ENCODE assay signal across 7 mouse cellular contexts in genomic region chr5:121609556-121610135, GRCm38 (mm10). TPM values are rescaled to one million over a fixed set of nuclear protein-coding genes. Genes with fewer than 3 reads are reported as not detected.
A peak's percentile ranks its signal among the peaks of the same experiment; 100 is the strongest.
DNase-seq lines count a peak whose midpoint lies in the region; ATAC-seq and TF ChIP-seq lines count a peak whose summit lies in the region.
"Not testable (repeated sequence)": the region's sequence is repeated elsewhere in the genome, so short reads cannot be mapped to it uniquely, and the experiment has no call there.

No protein-coding gene starts in this region.

- H3K79me2 ChIP-seq in CH12.LX (replicated peaks; ENCODE audit: control insufficient read depth, extremely low read depth, insufficient read depth, poor library complexity, severe bottlenecking); MEL (ENCODE audit: control insufficient read depth, insufficient read depth, low read length, poor library complexity); liver, adult 2 months (ENCODE audit: control insufficient read depth, insufficient read depth, low read length): not testable (repeated sequence)

- H3K4me3 ChIP-seq in CH12.LX (replicated peaks in 1 of 3; ENCODE audit: low read depth in 2 of 3, low read length in 2 of 3, poor library complexity in 1 of 3); MEL (ENCODE audit: control insufficient read depth in 1 of 2, insufficient read depth in 1 of 2, low read depth in 2 of 2, low read length in 2 of 2); bone marrow, adult 2 months (replicated peaks; ENCODE audit: control insufficient read depth, low read depth, low read length); embryonic facial prominence, embryonic 11.5 days (ENCODE audit: low read depth, low read length); liver, adult 2 months (ENCODE audit: insufficient read depth, low read depth, low read length); lung, postnatal 0 days (ENCODE audit: low read depth, low read length): not testable (repeated sequence)

- in situ Hi-C loops in CH12.LX (cut with MboI; ENCODE audit: low pct_ligation_motif_present, low pct_unique_long_range_greater_than_20kb, low sequenced_read_pairs): loop anchor here (5.0 kb wide), 1 partner anchor 42 kb away; no protein-coding TSS in a partner anchor

- not testable (repeated sequence) for TF ChIP-seq EP300 in CH12.LX (IDR thresholded peaks at IDR 0.05; ENCODE audit: low read length); MEL (IDR thresholded peaks at IDR 0.05; ENCODE audit: low read depth in 1 of 2, low read length in 2 of 2); lung, postnatal 0 days (IDR thresholded peaks at IDR 0.05)

- H3K9me3 ChIP-seq in CH12.LX (replicated peaks; ENCODE audit: low read length); MEL (replicated peaks; ENCODE audit: insufficient read depth, low read length); embryonic facial prominence, embryonic 11.5 days (replicated peaks; ENCODE audit: control insufficient read depth, low read length); lung, postnatal 0 days (ENCODE audit: low read length): not testable (repeated sequence)

- 71% methylated on average over 8 of the region's 8 CpGs for WGBS in bone marrow, adult 2 months
- WGBS in embryonic facial prominence, embryonic 11.5 days: 48% methylated on average over 8 of the region's 8 CpGs
- 92% methylated on average over 8 of the region's 8 CpGs for WGBS in liver, adult 2 months
- 45% methylated on average over 6 of the region's 8 CpGs for WGBS in lung, postnatal 0 days

- ATAC-seq in embryonic facial prominence, embryonic 11.5 days (replicated peaks; ENCODE audit: insufficient number of reproducible peaks, low FRiP score, low TSS enrichment, low read depth): 0 out of 2 replicates have a peak, but pooled peaks have one; percentile 23
- ATAC-seq in lung, postnatal 0 days: not testable (repeated sequence)
- ATAC-seq in neutrophil, adult 5-6 weeks (ENCODE audit: extremely low read depth, insufficient number of reproducible peaks, low FRiP score, poor library complexity, severe bottlenecking): peak; percentile 34; the same call in 1 of the 2 replicates

- not testable (repeated sequence) for H3K27me3 ChIP-seq in CH12.LX (replicated peaks); MEL (ENCODE audit: control insufficient read depth in 1 of 2, insufficient read depth in 2 of 2, low read length in 2 of 2); embryonic facial prominence, embryonic 11.5 days (ENCODE audit: control insufficient read depth, insufficient read depth, low read length); liver, adult 2 months (ENCODE audit: control insufficient read depth, insufficient read depth, low read length); lung, postnatal 0 days (replicated peaks; ENCODE audit: insufficient read depth, low read length)

- TF ChIP-seq POLR2A in CH12.LX (IDR thresholded peaks at IDR 0.05; ENCODE audit: low read depth, low read length); MEL (IDR thresholded peaks at IDR 0.05; ENCODE audit: control insufficient read depth in 1 of 2, insufficient read depth in 1 of 2, low read depth in 1 of 2, low read length in 2 of 2, poor library complexity in 1 of 2); bone marrow, adult 2 months (IDR thresholded peaks at IDR 0.05; ENCODE audit: borderline replicate concordance, control insufficient read depth, low read depth, low read length); liver, adult 2 months (IDR thresholded peaks at IDR 0.05; ENCODE audit: extremely low read depth, insufficient read depth, low read length): not testable (repeated sequence)

- not testable (repeated sequence) for H3K9ac ChIP-seq in CH12.LX (ENCODE audit: insufficient read depth, low read depth); MEL (ENCODE audit: control insufficient read depth, low read depth, low read length, poor library complexity, severe bottlenecking); embryonic facial prominence, embryonic 11.5 days (replicated peaks; ENCODE audit: low read length); liver, adult 2 months (ENCODE audit: low read depth, low read length); lung, postnatal 0 days (replicated peaks; ENCODE audit: low read depth)

- peak; percentile 34 for DNase-seq in CH12.LX (ENCODE audit: extremely low read depth)
- not testable (repeated sequence) for DNase-seq in MEL (ENCODE audit: low read depth, low spot score); embryonic facial prominence, embryonic 11.5 days (ENCODE audit: low spot score); liver, adult 2 months (ENCODE audit: extremely low read depth, low read depth, low spot score); lung, postnatal 0 days (ENCODE audit: low spot score)

- dilution Hi-C loops in CH12.LX (cut with MboI; ENCODE audit: extremely low pct_ligation_motif_present, extremely low pct_unique_long_range_greater_than_20kb, low sequenced_read_pairs): not testable (repeated sequence)

- H3K4me2 ChIP-seq in CH12.LX (ENCODE audit: insufficient read depth, low read depth, poor library complexity, severe bottlenecking); embryonic facial prominence, embryonic 11.5 days (ENCODE audit: low read depth, low read length); lung, postnatal 0 days (replicated peaks; ENCODE audit: low read depth, low read length): not testable (repeated sequence)

- H3K36me3 ChIP-seq in CH12.LX (replicated peaks in 1 of 2; ENCODE audit: control insufficient read depth in 1 of 2, insufficient read depth in 1 of 2, low read length in 1 of 2): peaks cover 0 to 13% of the 10 kb centered on the region in 2 experiments
- not testable (repeated sequence) for H3K36me3 ChIP-seq in MEL (ENCODE audit: control insufficient read depth in 1 of 2, insufficient read depth in 2 of 2, low read length in 2 of 2); embryonic facial prominence, embryonic 11.5 days (replicated peaks; ENCODE audit: control insufficient read depth, insufficient read depth, low read depth, low read length); liver, adult 2 months (ENCODE audit: control insufficient read depth, insufficient read depth, low read length); lung, postnatal 0 days (ENCODE audit: insufficient read depth, low read length)

- TF ChIP-seq RAD21 in CH12.LX (IDR thresholded peaks at IDR 0.05; ENCODE audit: low read depth, low read length): peak; percentile 15
- TF ChIP-seq RAD21 in MEL (IDR thresholded peaks at IDR 0.05; ENCODE audit: low read depth, low read length): not testable (repeated sequence)

- peak in 1 of 2 experiments; percentile 50; a peak in 2 of 4 replicates for TF ChIP-seq CTCF in CH12.LX (conservative IDR thresholded peaks at IDR 0.05 in 1 of 2, IDR thresholded peaks at IDR 0.05 in 1 of 2; ENCODE audit: low read depth in 2 of 2, low read length in 2 of 2)
- TF ChIP-seq CTCF in MEL (IDR thresholded peaks at IDR 0.05 in 2 of 3, conservative IDR thresholded peaks at IDR 0.05 in 1 of 3; ENCODE audit: control insufficient read depth in 1 of 3, insufficient read depth in 1 of 3, low read depth in 2 of 3, low read length in 3 of 3, poor library complexity in 1 of 3, severe bottlenecking in 1 of 3): peak in 2 of 3 experiments; percentile 31 to 49; a peak in 4 of 6 replicates
- peak; percentile 15; the same call in 1 of the 2 replicates for TF ChIP-seq CTCF in bone marrow, adult 2 months (IDR thresholded peaks at IDR 0.05; ENCODE audit: control insufficient read depth, insufficient read depth, low read length)
- TF ChIP-seq CTCF in liver, adult 2 months (IDR thresholded peaks at IDR 0.05; ENCODE audit: low read depth, low read length): 0 out of 2 replicates have a peak, but pooled peaks have one; percentile 5
- TF ChIP-seq CTCF in lung, postnatal 0 days (IDR thresholded peaks at IDR 0.05): peak; percentile 36

- H3K27ac ChIP-seq in CH12.LX (ENCODE audit: insufficient read depth, low read depth); MEL (ENCODE audit: control insufficient read depth, low read depth, low read length); bone marrow, adult 2 months (ENCODE audit: control insufficient read depth, insufficient read depth, low read depth, low read length, poor library complexity); embryonic facial prominence, embryonic 11.5 days (replicated peaks; ENCODE audit: low read depth, low read length); liver, adult 2 months (replicated peaks; ENCODE audit: insufficient read depth, low read depth, low read length); lung, postnatal 0 days (ENCODE audit: low read length): not testable (repeated sequence)

- peaks cover 6 to 11% of the 10 kb centered on the region in 2 experiments for H3K4me1 ChIP-seq in CH12.LX (ENCODE audit: control insufficient read depth in 1 of 2, insufficient read depth in 2 of 2)
- H3K4me1 ChIP-seq in MEL (ENCODE audit: control insufficient read depth in 1 of 2, insufficient read depth in 2 of 2, low read length in 2 of 2); bone marrow, adult 2 months (ENCODE audit: control insufficient read depth, insufficient read depth, low read length); embryonic facial prominence, embryonic 11.5 days (ENCODE audit: control insufficient read depth, insufficient read depth, low read length); liver, adult 2 months (ENCODE audit: control insufficient read depth, insufficient read depth, low read length); lung, postnatal 0 days (ENCODE audit: insufficient read depth, low read depth, low read length): not testable (repeated sequence)

RNA-seq across cellular contexts. Expression of gene Acad12, which starts 9.1 kb away (rescaled TPM):
- total RNA-seq in CH12.LX (2012; rRNA removed): 2.9 and 4.1 TPM in 2 replicates
- total RNA-seq in CH12.LX (2014; rRNA removed): 2.3 and 3.0 TPM in 2 replicates
- polyA plus RNA-seq in CH12.LX (2012; ENCODE audit: insufficient read length, low read depth): 1.9 and 2.7 TPM in 2 replicates
- 2.6 and 2.8 TPM in 2 replicates for total RNA-seq in MEL (2012; rRNA removed)
- 1 to 10 TPM in 1 of 2 experiments, not detected in 1; 6.4 TPM for polyA plus RNA-seq in MEL (2012; ENCODE audit: insufficient read depth in 1 of 2, insufficient read length in 2 of 2, low read depth in 1 of 2, low replicate concordance in 2 of 2, missing spikeins in 1 of 2)
- polyA plus RNA-seq in bone marrow, adult 2 months (2011; ENCODE audit: insufficient read depth, insufficient read length, low replicate concordance, missing spikeins): 1.3 and 2.1 TPM in 2 replicates
- 1.5 and 1.8 TPM in 2 replicates for polyA plus RNA-seq in embryonic facial prominence, embryonic 11.5 days (2014; fragmentation: Nextera tagmentation; extraction: Ambion mirVana)
- total RNA-seq in liver, adult 2 months (2014; rRNA removed): 9.6 and 14.4 TPM in 2 replicates
- polyA plus RNA-seq in liver, adult 2 months (2012; rRNA removed): 9.1 and 10.1 TPM in 2 replicates
- 5.8 and 6.4 TPM in 2 replicates for polyA plus RNA-seq in lung, postnatal 0 days (2015; fragmentation: Nextera tagmentation; extraction: Ambion mirVana)
- 7.3 and 8.2 TPM in 2 replicates for total RNA-seq in neutrophil, adult 5-6 weeks (2017)

RNA-seq across cellular contexts. Expression of gene Aldh2, which starts 16.0 kb away (rescaled TPM):
- total RNA-seq in CH12.LX (2012; rRNA removed): 56.2 and 73.9 TPM in 2 replicates
- 58.9 and 66.0 TPM in 2 replicates for total RNA-seq in CH12.LX (2014; rRNA removed)
- polyA plus RNA-seq in CH12.LX (2012; ENCODE audit: insufficient read length, low read depth): 139 and 143 TPM in 2 replicates
- 116 and 198 TPM in 2 replicates for total RNA-seq in MEL (2012; rRNA removed)
- 100 to 1,000 TPM; 267 to 471 TPM for polyA plus RNA-seq in MEL (2012; ENCODE audit: insufficient read depth in 1 of 2, insufficient read length in 2 of 2, low read depth in 1 of 2, low replicate concordance in 2 of 2, missing spikeins in 1 of 2)
- polyA plus RNA-seq in bone marrow, adult 2 months (2011; ENCODE audit: insufficient read depth, insufficient read length, low replicate concordance, missing spikeins): 151 and 336 TPM in 2 replicates
- 84.4 and 88.8 TPM in 2 replicates for polyA plus RNA-seq in embryonic facial prominence, embryonic 11.5 days (2014; fragmentation: Nextera tagmentation; extraction: Ambion mirVana)
- total RNA-seq in liver, adult 2 months (2014; rRNA removed): 1,488 and 1,502 TPM in 2 replicates
- polyA plus RNA-seq in liver, adult 2 months (2012; rRNA removed): 3,750 and 4,351 TPM in 2 replicates
- polyA plus RNA-seq in lung, postnatal 0 days (2015; fragmentation: Nextera tagmentation; extraction: Ambion mirVana): 580 and 606 TPM in 2 replicates
- total RNA-seq in neutrophil, adult 5-6 weeks (2017): 253 and 275 TPM in 2 replicates

RNA-seq across cellular contexts. Expression of gene Acad10, which starts 50.7 kb away (rescaled TPM):
- 2.2 and 4.2 TPM in 2 replicates for total RNA-seq in CH12.LX (2012; rRNA removed)
- total RNA-seq in CH12.LX (2014; rRNA removed): 2.4 and 2.7 TPM in 2 replicates
- 2.1 and 2.7 TPM in 2 replicates for polyA plus RNA-seq in CH12.LX (2012; ENCODE audit: insufficient read length, low read depth)
- 4.3 and 4.4 TPM in 2 replicates for total RNA-seq in MEL (2012; rRNA removed)
- 1 to 10 TPM in 1 of 2 experiments, not detected in 1; 5.9 TPM for polyA plus RNA-seq in MEL (2012; ENCODE audit: insufficient read depth in 1 of 2, insufficient read length in 2 of 2, low read depth in 1 of 2, low replicate concordance in 2 of 2, missing spikeins in 1 of 2)
- polyA plus RNA-seq in bone marrow, adult 2 months (2011; ENCODE audit: insufficient read depth, insufficient read length, low replicate concordance, missing spikeins): 2.6 and 8.6 TPM in 2 replicates
- polyA plus RNA-seq in embryonic facial prominence, embryonic 11.5 days (2014; fragmentation: Nextera tagmentation; extraction: Ambion mirVana): 1.2 and 1.7 TPM in 2 replicates
- total RNA-seq in liver, adult 2 months (2014; rRNA removed): 19.6 and 23.5 TPM in 2 replicates
- 27.5 and 27.7 TPM in 2 replicates for polyA plus RNA-seq in liver, adult 2 months (2012; rRNA removed)
- 3.7 and 4.5 TPM in 2 replicates for polyA plus RNA-seq in lung, postnatal 0 days (2015; fragmentation: Nextera tagmentation; extraction: Ambion mirVana)
- total RNA-seq in neutrophil, adult 5-6 weeks (2017): 3.1 and 4.1 TPM in 2 replicates

RNA-seq across cellular contexts. Expression of gene Brap, which starts 50.7 kb away (rescaled TPM):
- 23.7 and 27.4 TPM in 2 replicates for total RNA-seq in CH12.LX (2012; rRNA removed)
- total RNA-seq in CH12.LX (2014; rRNA removed): 29.0 and 33.3 TPM in 2 replicates
- polyA plus RNA-seq in CH12.LX (2012; ENCODE audit: insufficient read length, low read depth): 28.0 and 29.8 TPM in 2 replicates
- total RNA-seq in MEL (2012; rRNA removed): 37.2 and 42.4 TPM in 2 replicates
- 100 to 1,000 TPM in 1 of 2 experiments, 10 to 100 TPM in 1; 40.3 to 176 TPM for polyA plus RNA-seq in MEL (2012; ENCODE audit: insufficient read depth in 1 of 2, insufficient read length in 2 of 2, low read depth in 1 of 2, low replicate concordance in 2 of 2, missing spikeins in 1 of 2)
- 18.7 and 23.4 TPM in 2 replicates for polyA plus RNA-seq in bone marrow, adult 2 months (2011; ENCODE audit: insufficient read depth, insufficient read length, low replicate concordance, missing spikeins)
- polyA plus RNA-seq in embryonic facial prominence, embryonic 11.5 days (2014; fragmentation: Nextera tagmentation; extraction: Ambion mirVana): 37.4 and 38.7 TPM in 2 replicates
- 95.5 and 112 TPM in 2 replicates for total RNA-seq in liver, adult 2 months (2014; rRNA removed)
- polyA plus RNA-seq in liver, adult 2 months (2012; rRNA removed): 48.1 and 48.7 TPM in 2 replicates
- polyA plus RNA-seq in lung, postnatal 0 days (2015; fragmentation: Nextera tagmentation; extraction: Ambion mirVana): 32.2 and 37.6 TPM in 2 replicates
- 90.0 and 97.5 TPM in 2 replicates for total RNA-seq in neutrophil, adult 5-6 weeks (2017)
